Mouse (Mus musculus) heart, embryonic 12.5 days (tissue): ENCODE results near the gene Cyp4a32. TPM values are rescaled to one million over a fixed set of nuclear protein-coding genes. Genes with fewer than 3 reads are reported as not detected.

Experiments
- ATAC-seq: fragments of 200-750 bp; cut with Nextera tagmentation; 2 replicates; pipeline ENCODE4 v1.8.0; 2017; ENCODE audit warnings: moderate TSS enrichment, moderate library complexity; ENCODE audit not compliant: insufficient number of reproducible peaks, low FRiP score
- H3K27ac ChIP-seq: fragments of 300-500 bp; sonication (generic); 2 replicates; pipeline ENCODE4 v1.5.1; 2016; ENCODE audit warnings: mild to moderate bottlenecking, moderate library complexity; ENCODE audit not compliant: poor library complexity, severe bottlenecking
- H3K27me3 ChIP-seq: fragments of 300-500 bp; sonication (generic); replicated peaks from 2 replicates; pipeline ENCODE4 v1.6.1; 2016; ENCODE audit warnings: mild to moderate bottlenecking, moderate library complexity
- H3K36me3 ChIP-seq: fragments of 300-500 bp; sonication (generic); 2 replicates; pipeline ENCODE4 v1.6.1; 2016; ENCODE audit warnings: mild to moderate bottlenecking, moderate library complexity
- H3K4me1 ChIP-seq: fragments of 300-500 bp; sonication (generic); replicated peaks from 2 replicates; pipeline ENCODE4 v1.6.1; 2016; ENCODE audit warnings: mild to moderate bottlenecking
- H3K4me2 ChIP-seq: fragments of 300-500 bp; sonication (generic); 2 replicates; pipeline ENCODE4 v1.6.1; 2016; ENCODE audit warnings: mild to moderate bottlenecking, moderate library complexity
- H3K4me3 ChIP-seq: fragments of 300-500 bp; sonication (generic); 2 replicates; pipeline ENCODE4 v1.5.1; 2016; ENCODE audit warnings: mild to moderate bottlenecking
- H3K9ac ChIP-seq: fragments of 300-500 bp; sonication (generic); 2 replicates; pipeline ENCODE4 v1.6.1; 2016; ENCODE audit warnings: mild to moderate bottlenecking, moderate library complexity
- H3K9me3 ChIP-seq: fragments of 300-500 bp; sonication (generic); replicated peaks from 2 replicates; pipeline ENCODE4 v1.6.1; 2016; ENCODE audit warnings: mild to moderate bottlenecking, moderate library complexity
- WGBS: fragments of 180-500 bp; shearing (Covaris S2); methylation state at CpG from one replicate; pipeline ENCODE4 v1.1.7; 2016; 5-methylcytosine and 5-hydroxymethylcytosine counted together
- polyA plus RNA-seq: library from polyadenylated mRNA; unstranded; fragments of >200 nt; fragmentation: Nextera tagmentation; extraction: Ambion mirVana; gene quantifications from 2 replicates; pipeline ENCODE4 v1.2.1, GENCODE M21; 2016

Cyp4a32 gene
- polyA plus RNA-seq, 1 experiment from 2014 or later, result not detected

DNA sequence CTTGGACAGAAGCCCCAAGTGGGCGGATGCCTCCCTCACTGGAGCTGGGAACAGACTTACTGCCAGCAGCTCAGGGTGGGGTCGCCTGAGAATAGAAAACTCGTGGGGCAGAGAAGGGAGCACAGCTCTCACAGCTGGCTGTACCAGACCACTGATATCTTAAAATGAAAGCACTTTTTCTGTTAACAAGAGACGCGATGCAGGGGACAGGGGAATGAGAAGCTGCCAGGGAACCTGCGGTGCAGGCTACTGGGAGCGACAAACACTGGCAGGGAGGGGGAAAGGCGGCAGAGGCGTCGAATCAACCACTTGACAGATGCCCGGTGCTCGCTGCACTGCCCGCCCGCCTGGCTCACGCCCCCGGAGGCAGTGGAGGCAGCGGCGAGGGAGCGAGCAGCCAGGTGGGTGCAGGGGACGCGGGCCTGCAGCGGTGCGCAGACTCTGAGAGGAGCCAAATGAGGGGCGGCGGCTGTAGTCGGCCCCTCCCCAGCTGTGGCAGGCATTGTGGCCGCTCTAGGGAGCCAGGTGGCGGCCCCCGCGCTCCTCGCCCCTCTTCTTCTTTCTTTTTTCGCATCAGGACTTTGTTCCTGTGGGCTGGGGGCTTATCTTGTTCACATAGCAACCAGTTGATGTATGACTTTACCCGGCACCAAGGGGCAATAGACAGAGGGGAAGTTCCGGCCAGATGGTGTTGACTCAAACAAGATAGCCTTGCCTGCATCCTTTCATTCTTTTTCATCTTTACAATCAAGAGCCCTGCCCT lies 56.5 kb downstream of the Cyp4a32 start:
- Histone ChIP-seq H3K27ac (no peak overlapping the region), H3K36me3 (no peaks in the 10 kb centered on the region), H3K27me3 (no peaks in the 10 kb centered on the region), H3K4me2 (peak overlapping the region; percentile 97), H3K9me3 (no peaks in the 10 kb centered on the region), H3K4me3 (peak overlapping the region; percentile 51), H3K9ac (peak overlapping the region; percentile 68), H3K4me1 (0 out of 2 replicates have a peak, but pooled peaks cover 3% of the 10 kb centered on the region)
- peak; percentile 82 for ATAC-seq
- WGBS, result 1% methylated on average over 33 of the region's 34 CpGs

- Histone ChIP-seq H3K9ac (no peak overlapping the region; the same call in 1 of the 2 replicates), H3K9me3 (no peaks in the 10 kb centered on the region), H3K4me2 (peak overlapping the region; percentile 97; the same call in 1 of the 2 replicates), H3K4me3 (peak overlapping the region; percentile 51; the same call in 1 of the 2 replicates), H3K36me3 (no peaks in the 10 kb centered on the region), H3K27me3 (no peaks in the 10 kb centered on the region), H3K27ac (no peak overlapping the region), H3K4me1 (0 out of 2 replicates have a peak, but pooled peaks cover 3% of the 10 kb centered on the region)
- ATAC-seq, result 0 out of 2 replicates have a peak, but pooled peaks have one; percentile 33
Measured at GRCm38 (mm10) chr4:115657867-115658249, 57.1 kb downstream of the Cyp4a32 start.

GRCm38 (mm10) chr4:115659190-115659589 lies 58.4 kb downstream of the Cyp4a32 start:
- Histone ChIP-seq H3K9me3 (no peaks in the 10 kb centered on the region), H3K27me3 (no peaks in the 10 kb centered on the region), H3K27ac (no peak overlapping the region), H3K36me3 (no peaks in the 10 kb centered on the region), H3K4me1 (0 out of 2 replicates have a peak, but pooled peaks cover 3% of the 10 kb centered on the region), H3K4me3 (no peak overlapping the region), H3K9ac (no peak overlapping the region), H3K4me2 (no peak overlapping the region)
- ATAC-seq, result no peak

Other genes starting within 250 kb of the Cyp4a32 start
- gene Cyp4a12b, start 189.3 kb upstream of the Cyp4a32 start, polyA plus RNA-seq, result not detected in 2 replicates
- gene Cyp4a30b, start 148.4 kb upstream of the Cyp4a32 start, polyA plus RNA-seq, result not detected in 2 replicates
- not detected in 2 replicates for gene Cyp4a14, start 104.8 kb upstream of the Cyp4a32 start, polyA plus RNA-seq
- not detected in 2 replicates for gene Cyp4a10, start 82.7 kb upstream of the Cyp4a32 start, polyA plus RNA-seq
- not detected in 2 replicates for gene Cyp4a31, start 37.3 kb upstream of the Cyp4a32 start, polyA plus RNA-seq
- gene Cyp4b1, start 46.8 kb downstream of the Cyp4a32 start, polyA plus RNA-seq, result 0.74 and 1.1 TPM in 2 replicates
- 34.2 and 37.4 TPM in 2 replicates for gene Efcab14, start 136.8 kb downstream of the Cyp4a32 start, polyA plus RNA-seq
- gene Tex38, start 180.0 kb downstream of the Cyp4a32 start, polyA plus RNA-seq, result 0.22 and 0.24 TPM in 2 replicates
- 69.9 and 73.5 TPM in 2 replicates for gene Atpaf1, start 183.8 kb downstream of the Cyp4a32 start, polyA plus RNA-seq
- gene Mob3c, start 227.1 kb downstream of the Cyp4a32 start, polyA plus RNA-seq, result 6.7 TPM in 2 replicates
- gene Mknk1, start 238.2 kb downstream of the Cyp4a32 start, polyA plus RNA-seq, result 20.1 and 21.6 TPM in 2 replicates